Mouse (Mus musculus): ENCODE data around the gene Arl5a. TPM values are rescaled to one million over a fixed set of nuclear protein-coding genes. Genes with fewer than 3 reads are reported as not detected.

Arl5a gene
- polyA plus RNA-seq, 1 experiment from 2014 or later, result 42.3 TPM

- H3K27ac ChIP-seq, result no peak within 1 kb of the TSS
- no peak within 1 kb of the TSS for H3K4me2 ChIP-seq
- H3K36me3 ChIP-seq, result no peaks in the 10 kb centered on the region
- no peak within 1 kb of the TSS for H3K9ac ChIP-seq
- no peak within 1 kb of the TSS for H3K4me3 ChIP-seq
- no peaks in the 10 kb centered on the region for H3K27me3 ChIP-seq
- WGBS, result 55% methylated on average over 7 of the region's 7 CpGs
- ATAC-seq (ENCODE audit: insufficient number of reproducible peaks, low FRiP score, low TSS enrichment, low read depth), result no peak
- H3K4me1 ChIP-seq, result no peaks in the 10 kb centered on the region
- H3K9me3 ChIP-seq, result no peaks in the 10 kb centered on the region
These were observed 46.3 kb downstream of the Arl5a start, which contains the start of gene Neb for GRCm38 (mm10) chr2:52378448-52378804. Gene Neb, minus strand, starts transcription at chr2:52378474.

DNA sequence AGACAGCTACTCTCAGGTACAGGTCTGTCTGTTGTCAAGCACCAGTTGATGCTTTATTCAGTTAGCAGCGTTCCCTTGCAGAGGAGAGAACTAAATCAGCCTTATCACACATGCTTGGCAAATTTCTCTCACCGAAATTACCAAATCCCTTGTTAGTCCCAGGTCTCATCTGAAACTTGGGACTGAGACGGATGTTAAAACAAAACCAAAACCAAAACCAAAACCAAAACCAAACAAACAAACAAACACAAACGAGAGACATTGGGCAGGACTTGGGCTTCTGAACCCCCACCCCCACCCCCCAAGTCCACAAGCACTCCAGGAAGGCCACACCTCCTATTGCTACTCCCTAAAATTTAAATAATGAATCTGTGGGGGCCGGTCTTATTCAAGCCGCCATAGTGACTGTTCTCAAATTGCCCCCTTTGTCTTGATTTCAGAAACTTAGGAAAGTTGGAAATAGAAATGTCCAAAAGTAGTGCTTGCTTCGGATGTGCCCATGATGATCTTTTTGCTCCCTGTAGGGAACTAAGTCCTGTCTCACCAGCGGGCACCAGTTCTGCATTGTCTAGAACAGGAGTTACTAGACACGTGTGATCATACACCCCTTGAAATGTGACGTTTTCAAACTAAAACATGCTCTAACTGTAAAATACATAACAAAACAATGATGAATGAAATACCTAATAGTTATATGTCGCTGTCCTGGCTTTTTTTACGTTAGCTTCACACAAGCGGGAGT, 46.8 kb downstream of the Arl5a start:
- WGBS, result 57% methylated on average over 13 of the region's 13 CpGs
- H3K9ac ChIP-seq, result no peak overlapping the region
- H3K9me3 ChIP-seq, result no peaks in the 10 kb centered on the region
- H3K36me3 ChIP-seq, result no peaks in the 10 kb centered on the region
- ATAC-seq (ENCODE audit: insufficient number of reproducible peaks, low FRiP score, low TSS enrichment, low read depth), result no peak
- no peak overlapping the region for H3K4me2 ChIP-seq
- H3K27me3 ChIP-seq, result no peaks in the 10 kb centered on the region
- H3K4me1 ChIP-seq, result no peaks in the 10 kb centered on the region
- no peak overlapping the region for H3K4me3 ChIP-seq
- H3K27ac ChIP-seq, result no peak overlapping the region

- Histone ChIP-seq H3K27ac (no peak overlapping the region), H3K9ac (no peak overlapping the region), H3K36me3 (no peaks in the 10 kb centered on the region), H3K4me1 (peaks cover 4% of the 10 kb centered on the region; the same call in 1 of the 2 replicates), H3K4me3 (no peak overlapping the region), H3K27me3 (no peaks in the 10 kb centered on the region), H3K9me3 (no peaks in the 10 kb centered on the region), H3K4me2 (no peak overlapping the region)
- no peak for ATAC-seq (ENCODE audit: insufficient number of reproducible peaks, low FRiP score, low TSS enrichment, low read depth)
- 87% methylated on average over 6 of the region's 6 CpGs for WGBS
These were observed 50.0 kb downstream of the Arl5a start for GRCm38 (mm10) chr2:52374706-52375105.

DNA sequence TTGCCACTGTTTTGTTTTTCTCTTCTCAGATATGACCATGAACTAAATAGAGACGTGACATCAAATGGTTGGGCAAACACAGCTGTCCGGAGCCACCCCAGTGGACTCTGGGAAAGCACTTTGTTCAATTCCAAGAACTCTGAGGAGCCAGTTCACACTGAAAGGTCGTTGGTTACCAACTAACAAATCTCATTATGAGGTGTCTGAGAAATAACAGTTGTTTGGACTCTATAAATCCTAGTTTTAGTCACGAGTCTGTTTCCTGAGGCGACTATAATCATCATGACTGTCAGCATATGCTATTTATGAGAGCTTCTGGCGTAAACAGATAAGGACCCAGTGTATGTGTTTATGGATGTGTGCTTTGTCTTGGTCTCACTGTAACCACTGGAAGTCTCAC, 52.2 kb downstream of the Arl5a start:
- Histone ChIP-seq H3K27ac (no peak overlapping the region), H3K4me1 (peaks cover 4% of the 10 kb centered on the region; the same call in 1 of the 2 replicates), H3K9ac (no peak overlapping the region), H3K36me3 (no peaks in the 10 kb centered on the region), H3K9me3 (no peaks in the 10 kb centered on the region), H3K4me2 (no peak overlapping the region), H3K27me3 (no peaks in the 10 kb centered on the region), H3K4me3 (no peak overlapping the region)
- no peak for ATAC-seq (ENCODE audit: insufficient number of reproducible peaks, low FRiP score, low TSS enrichment, low read depth)
- 41% methylated on average over 6 of the region's 6 CpGs for WGBS

DNA sequence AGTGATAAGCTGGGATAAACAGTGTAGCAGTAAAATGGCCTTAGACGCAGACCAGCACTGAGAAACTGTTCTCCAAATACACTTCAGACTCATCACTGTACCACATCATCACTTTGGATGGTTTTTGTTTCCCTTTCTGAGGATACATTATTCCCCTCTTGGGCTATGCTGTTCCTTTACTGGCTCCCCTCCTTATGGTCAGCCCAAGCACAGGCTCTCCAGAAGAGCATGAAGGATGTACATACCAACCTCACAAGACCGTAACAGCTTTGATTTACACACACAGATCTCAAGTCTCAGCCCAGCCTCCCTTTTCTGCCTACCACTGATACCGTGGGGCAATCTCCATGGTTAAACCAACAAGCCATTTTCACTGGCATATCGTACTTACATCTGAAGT, 52.6 kb downstream of the Arl5a start:
- no peak overlapping the region for H3K9ac ChIP-seq
- H3K4me1 ChIP-seq, result peaks cover 4% of the 10 kb centered on the region; the same call in 1 of the 2 replicates
- H3K27me3 ChIP-seq, result no peaks in the 10 kb centered on the region
- no peaks in the 10 kb centered on the region for H3K9me3 ChIP-seq
- H3K4me3 ChIP-seq, result no peak overlapping the region
- WGBS, result 77% methylated on average over 4 of the region's 4 CpGs
- no peak overlapping the region for H3K4me2 ChIP-seq
- ATAC-seq (ENCODE audit: insufficient number of reproducible peaks, low FRiP score, low TSS enrichment, low read depth), result no peak
- H3K27ac ChIP-seq, result no peak overlapping the region
- H3K36me3 ChIP-seq, result no peaks in the 10 kb centered on the region

DNA sequence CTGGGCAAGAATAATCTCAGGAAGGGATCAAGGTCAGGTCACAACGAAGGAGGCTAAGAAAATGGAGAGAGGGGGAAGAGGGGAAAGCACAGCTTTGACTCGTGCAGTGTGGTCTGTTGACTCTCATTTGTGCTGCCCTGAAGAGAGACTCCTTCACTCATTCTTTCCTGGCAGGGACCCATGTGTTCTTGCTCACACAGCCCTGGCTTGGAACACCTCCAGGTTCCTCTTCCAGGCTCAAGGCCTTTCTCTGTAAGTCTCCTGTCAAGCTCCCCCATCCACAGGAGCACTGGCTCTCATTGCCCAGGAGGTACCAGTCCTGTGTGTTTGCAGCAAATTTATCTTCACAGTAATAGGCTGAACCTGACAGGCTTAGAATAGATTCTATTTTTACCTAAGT, 53.6 kb downstream of the Arl5a start:
- WGBS, result 39% methylated on average over 2 of the region's 2 CpGs
- H3K27ac ChIP-seq, result no peak overlapping the region

GRCm38 (mm10) chr2:52369622-52370021, 55.1 kb downstream of the Arl5a start:
- Histone ChIP-seq H3K4me3 (no peak overlapping the region), H3K9ac (no peak overlapping the region), H3K9me3 (no peaks in the 10 kb centered on the region), H3K4me1 (peaks cover 4% of the 10 kb centered on the region; the same call in 1 of the 2 replicates), H3K27ac (no peak overlapping the region), H3K4me2 (no peak overlapping the region), H3K36me3 (no peaks in the 10 kb centered on the region), H3K27me3 (no peaks in the 10 kb centered on the region)
- no peak for ATAC-seq (ENCODE audit: insufficient number of reproducible peaks, low FRiP score, low TSS enrichment, low read depth)
- WGBS, result 73% methylated on average over 6 of the region's 6 CpGs

More for the DNA sequence above, 53.6 kb downstream of the Arl5a start:
- no peaks in the 10 kb centered on the region for H3K9me3 ChIP-seq
- no peak overlapping the region for H3K9ac ChIP-seq
- no peak overlapping the region for H3K4me2 ChIP-seq
- H3K4me3 ChIP-seq, result no peak overlapping the region
- H3K36me3 ChIP-seq, result no peaks in the 10 kb centered on the region
- peaks cover 4% of the 10 kb centered on the region; the same call in 1 of the 2 replicates for H3K4me1 ChIP-seq
- H3K27me3 ChIP-seq, result no peaks in the 10 kb centered on the region
- no peak for ATAC-seq (ENCODE audit: insufficient number of reproducible peaks, low FRiP score, low TSS enrichment, low read depth)

DNA sequence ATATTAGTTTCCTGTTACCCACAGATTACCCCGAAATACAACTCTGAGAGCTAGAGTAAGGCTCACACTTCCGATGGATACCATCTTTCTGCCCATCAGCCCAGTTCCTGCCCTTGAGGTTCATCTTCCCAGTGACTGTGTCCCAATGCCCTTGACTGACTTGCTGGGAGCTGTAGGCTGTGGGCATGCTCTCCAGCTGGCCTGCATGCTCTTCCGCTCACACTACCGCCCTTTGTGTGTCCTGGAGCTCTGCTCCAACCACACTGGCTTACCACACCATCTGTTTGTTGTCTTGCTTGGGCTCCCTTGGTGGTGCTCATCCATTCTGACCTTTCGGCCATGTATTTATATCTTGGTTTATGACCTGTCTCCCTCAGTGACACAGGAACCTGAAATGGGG, 57.0 kb downstream of the Arl5a start:
- no peak for ATAC-seq (ENCODE audit: insufficient number of reproducible peaks, low FRiP score, low TSS enrichment, low read depth)
- Histone ChIP-seq H3K9me3 (no peaks in the 10 kb centered on the region), H3K4me3 (no peak overlapping the region), H3K9ac (no peak overlapping the region), H3K36me3 (no peaks in the 10 kb centered on the region), H3K27ac (no peak overlapping the region), H3K4me1 (peaks cover 4% of the 10 kb centered on the region; the same call in 1 of the 2 replicates), H3K27me3 (no peaks in the 10 kb centered on the region), H3K4me2 (no peak overlapping the region)
- WGBS, result 89% methylated on average over 5 of the region's 5 CpGs

- 60% methylated on average over 13 of the region's 13 CpGs for WGBS
- no peak for ATAC-seq (ENCODE audit: insufficient number of reproducible peaks, low FRiP score, low TSS enrichment, low read depth)
These were observed 57.5 kb downstream of the Arl5a start for GRCm38 (mm10) chr2:52367248-52367647.

GRCm38 (mm10) chr2:52361086-52361485, 63.6 kb downstream of the Arl5a start:
- ATAC-seq (ENCODE audit: insufficient number of reproducible peaks, low FRiP score, low TSS enrichment, low read depth), result no peak
- Histone ChIP-seq H3K9ac (no peak overlapping the region), H3K27ac (no peak overlapping the region), H3K36me3 (no peaks in the 10 kb centered on the region), H3K9me3 (no peaks in the 10 kb centered on the region), H3K4me3 (no peak overlapping the region), H3K4me1 (no peaks in the 10 kb centered on the region), H3K27me3 (no peaks in the 10 kb centered on the region), H3K4me2 (no peak overlapping the region)
- 88% methylated on average over 9 of the region's 9 CpGs for WGBS

More at GRCm38 (mm10) chr2:52367248-52367647, 57.5 kb downstream of the Arl5a start:
- Histone ChIP-seq H3K4me1 (peaks cover 4% of the 10 kb centered on the region; the same call in 1 of the 2 replicates), H3K9me3 (no peaks in the 10 kb centered on the region), H3K36me3 (no peaks in the 10 kb centered on the region), H3K27ac (no peak overlapping the region), H3K27me3 (no peaks in the 10 kb centered on the region), H3K9ac (no peak overlapping the region), H3K4me3 (no peak overlapping the region), H3K4me2 (no peak overlapping the region)

- Histone ChIP-seq H3K27ac (no peak overlapping the region), H3K36me3 (no peaks in the 10 kb centered on the region), H3K4me1 (no peaks in the 10 kb centered on the region)
These were observed 65.0 kb downstream of the Arl5a start for GRCm38 (mm10) chr2:52359722-52360121.

DNA sequence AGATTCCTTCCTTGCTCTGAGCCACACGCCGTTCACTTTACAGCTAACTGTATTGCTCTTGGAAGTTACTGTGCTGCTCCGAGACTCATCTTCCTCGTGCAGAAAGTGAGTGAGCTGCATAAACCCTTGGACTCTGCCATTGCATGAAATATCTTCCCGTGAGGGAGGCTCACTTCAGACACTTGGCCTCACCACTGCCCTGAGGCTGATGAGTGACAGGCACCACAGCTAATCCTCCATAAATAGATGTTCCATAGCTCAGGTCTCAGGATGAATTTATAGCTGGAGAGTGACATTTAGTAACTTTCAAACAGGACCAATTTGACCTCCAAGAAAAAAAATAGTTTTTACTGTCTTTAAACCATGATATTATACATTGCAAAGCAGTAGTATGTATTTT, 66.5 kb downstream of the Arl5a start:
- Histone ChIP-seq H3K36me3 (no peaks in the 10 kb centered on the region), H3K27ac (no peak overlapping the region), H3K4me3 (no peak overlapping the region), H3K4me1 (no peaks in the 10 kb centered on the region), H3K4me2 (no peak overlapping the region), H3K9ac (no peak overlapping the region), H3K27me3 (no peaks in the 10 kb centered on the region), H3K9me3 (no peaks in the 10 kb centered on the region)
- ATAC-seq (ENCODE audit: insufficient number of reproducible peaks, low FRiP score, low TSS enrichment, low read depth), result no peak
- WGBS, result 68% methylated on average over 5 of the region's 5 CpGs

More at GRCm38 (mm10) chr2:52359722-52360121, 65.0 kb downstream of the Arl5a start:
- ATAC-seq (ENCODE audit: insufficient number of reproducible peaks, low FRiP score, low TSS enrichment, low read depth), result no peak
- no peak overlapping the region for H3K4me3 ChIP-seq
- no peak overlapping the region for H3K4me2 ChIP-seq
- WGBS, result 75% methylated on average over 1 of the region's 1 CpGs
- H3K27me3 ChIP-seq, result no peaks in the 10 kb centered on the region
- no peaks in the 10 kb centered on the region for H3K9me3 ChIP-seq
- no peak overlapping the region for H3K9ac ChIP-seq
